Mouse (Mus musculus) cerebellum, adult 9-11 months (tissue): ENCODE data around the gene Pdap1.
A peak's percentile ranks its signal among the peaks of the same experiment; 100 is the strongest.
"Not testable (repeated sequence)": the region's sequence is repeated elsewhere in the genome, so short reads cannot be mapped to it uniquely, and the experiment has no call there.

ENCODE experiments used
- DNase-seq: peaks from one replicate; pipeline ENCODE4 v3.0.0; 2022

Gene Pdap1

DNA sequence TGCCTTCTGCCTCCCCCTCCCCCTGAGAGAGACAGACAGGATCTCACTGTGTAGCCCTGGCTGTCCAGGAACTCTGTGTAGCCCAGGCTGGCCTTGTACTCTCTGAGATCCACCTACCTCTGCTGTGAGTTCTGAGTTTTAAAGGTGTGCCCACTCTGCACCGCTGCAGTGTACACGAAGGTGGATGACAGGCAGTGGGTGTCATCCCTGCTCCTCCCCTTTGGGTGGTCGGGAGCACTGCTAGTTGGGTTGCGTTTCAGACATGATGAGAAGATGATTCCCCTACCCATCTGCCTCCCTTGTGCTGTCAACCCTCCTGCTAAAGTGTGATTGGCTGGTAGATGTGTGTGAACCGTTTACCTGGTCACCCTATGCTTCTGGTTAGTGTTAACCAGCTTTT lies 21.6 kb downstream of the Pdap1 start:
- no peak for DNase-seq

DNA sequence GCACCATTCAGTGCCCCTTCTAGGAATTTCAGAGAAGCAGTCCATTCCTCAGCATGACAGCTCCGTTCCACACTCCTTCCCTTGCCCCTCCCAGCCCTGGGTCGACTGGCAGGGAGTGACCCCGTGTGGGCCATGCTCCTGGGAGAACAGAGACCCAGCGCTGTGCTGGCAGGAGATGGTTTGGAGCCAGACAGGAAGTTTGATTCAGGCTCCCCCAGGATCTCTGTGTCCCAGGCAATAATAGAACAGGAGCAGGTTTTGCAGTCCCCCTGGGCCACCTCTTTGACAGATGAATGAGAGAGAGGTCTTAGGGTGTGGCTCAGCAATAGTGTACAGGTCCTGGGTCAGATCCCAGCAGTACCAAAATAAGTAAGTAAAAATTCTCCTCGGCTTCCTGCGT lies 22.0 kb downstream of the Pdap1 start:
- no peak for DNase-seq

GRCm38 (mm10) chr5:145116916-145117315 lies 23.1 kb downstream of the Pdap1 start:
- DNase-seq: no peak

GRCm38 (mm10) chr5:145116316-145116715 lies 23.7 kb downstream of the Pdap1 start:
- no peak for DNase-seq

DNA sequence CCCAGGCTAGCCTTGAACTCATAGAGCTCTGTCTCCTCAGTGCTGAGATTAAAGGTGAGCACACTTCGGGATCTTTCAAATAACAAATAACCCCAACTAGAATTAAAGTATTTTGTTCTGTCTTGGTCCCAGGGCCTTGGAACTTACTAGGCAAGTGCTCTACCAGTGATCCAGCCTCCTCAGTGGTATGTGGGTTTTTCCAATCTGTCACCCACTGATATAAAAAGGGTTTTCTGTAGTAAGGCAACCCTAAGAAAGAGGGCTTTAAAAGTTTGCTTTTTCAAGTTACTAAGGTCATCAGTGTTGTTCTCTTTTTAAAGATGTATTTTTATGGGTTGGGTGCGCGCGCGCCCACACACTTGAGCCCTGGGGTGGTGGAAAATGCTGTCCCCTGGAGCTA lies 24.3 kb downstream of the Pdap1 start:
- no peak for DNase-seq

DNA sequence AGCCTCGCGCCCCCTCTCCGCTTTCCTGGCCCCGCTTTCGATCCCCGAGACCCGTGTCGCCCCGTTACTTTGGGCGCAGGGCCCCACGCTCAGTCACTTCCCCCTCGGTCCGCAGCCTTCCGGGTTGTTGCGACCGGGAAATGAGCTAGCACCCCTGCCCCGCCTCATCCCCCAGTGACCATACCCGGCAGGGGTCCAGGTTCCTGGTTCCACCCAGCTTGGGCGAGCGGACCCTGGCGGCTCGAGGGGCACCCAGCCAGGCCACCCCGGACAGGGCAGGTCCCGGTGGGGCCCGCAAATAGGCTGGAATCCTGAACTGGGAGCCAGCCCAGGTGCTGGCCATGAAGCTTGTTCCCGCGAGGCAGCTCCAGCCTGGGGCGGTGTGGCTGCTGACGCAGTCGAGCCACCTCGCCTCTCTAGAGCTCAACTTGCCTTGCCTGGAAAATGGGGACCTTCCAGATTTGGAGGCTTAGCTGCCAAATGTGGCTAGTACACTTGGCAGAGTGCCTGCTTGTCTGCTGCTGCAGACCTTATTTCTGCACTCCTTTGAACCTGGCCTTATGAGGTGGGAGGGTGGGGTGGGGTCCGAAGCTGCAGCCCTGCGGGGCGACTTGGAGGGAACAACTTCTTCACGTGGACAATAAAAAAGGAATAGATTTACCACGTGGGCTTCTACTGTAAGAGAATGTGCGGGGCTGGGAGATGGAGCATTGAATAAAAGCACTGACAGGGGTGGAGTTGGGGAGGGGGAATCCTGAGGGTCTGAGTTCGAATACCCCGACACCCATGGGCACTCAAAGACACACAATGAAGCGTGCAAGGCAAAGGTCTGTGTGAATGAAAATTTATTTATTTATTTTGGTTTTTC lies 25.2 kb downstream of the Pdap1 start:
- DNase-seq: no peak

- DNase-seq: no peak
Measured at GRCm38 (mm10) chr5:145114071-145114605, 25.9 kb downstream of the Pdap1 start, which contains the start of gene Arpc1b. Arpc1b (plus strand) TSS chr5:145114215.

- no peak for DNase-seq
Measured at GRCm38 (mm10) chr5:145113416-145113815, 26.6 kb downstream of the Pdap1 start.

GRCm38 (mm10) chr5:145112566-145112965 lies 27.5 kb downstream of the Pdap1 start:
- no peak for DNase-seq

GRCm38 (mm10) chr5:145110401-145110800 lies 29.6 kb downstream of the Pdap1 start:
- DNase-seq: no peak

- no peak for DNase-seq
Measured at GRCm38 (mm10) chr5:145105694-145106275, 34.3 kb downstream of the Pdap1 start.

DNA sequence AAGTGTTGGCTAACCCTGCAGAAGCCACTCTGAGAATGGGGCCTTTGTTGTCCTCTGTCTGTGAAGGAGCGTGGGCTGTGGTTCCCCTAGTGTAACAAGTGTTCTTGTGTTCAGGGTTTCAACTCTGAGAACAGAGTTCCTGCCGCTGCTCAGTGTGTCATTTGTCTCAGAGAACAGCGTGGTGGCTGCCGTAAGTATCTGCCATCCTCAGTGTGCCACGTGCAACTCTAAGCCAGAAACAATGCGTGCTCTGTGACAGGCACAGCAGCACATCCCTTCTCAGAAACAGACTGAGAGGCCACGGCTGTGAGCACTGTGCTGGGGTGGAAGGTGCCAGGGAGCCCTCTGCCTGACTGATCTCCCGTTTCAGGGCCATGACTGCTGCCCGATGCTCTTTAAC lies 35.7 kb downstream of the Pdap1 start:
- DNase-seq: peak; percentile 15

- no peak for DNase-seq
Measured at GRCm38 (mm10) chr5:145102706-145103105, 37.3 kb downstream of the Pdap1 start.

DNA sequence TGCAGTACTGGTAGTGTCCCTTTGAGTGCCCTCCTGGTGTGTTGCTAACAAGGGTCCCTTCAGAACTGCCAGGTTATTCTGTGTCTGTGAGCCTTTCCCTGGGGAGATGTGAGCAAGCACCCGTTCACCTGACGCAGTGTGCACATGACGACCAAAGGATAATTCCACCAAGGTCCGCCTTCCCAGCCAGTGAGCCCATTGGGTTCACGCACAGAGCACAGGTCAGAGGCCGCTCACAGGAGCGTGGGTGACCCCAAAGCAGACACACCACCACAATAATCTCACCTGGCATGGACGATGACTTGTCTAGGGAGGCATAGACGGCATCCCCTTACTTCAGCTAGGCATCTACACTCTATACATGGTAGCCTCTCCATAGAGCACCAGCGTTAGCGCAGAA lies 38.6 kb downstream of the Pdap1 start:
- not testable (repeated sequence) for DNase-seq

- no peak for DNase-seq
Measured at GRCm38 (mm10) chr5:145100960-145101359, 39.1 kb downstream of the Pdap1 start.

DNA sequence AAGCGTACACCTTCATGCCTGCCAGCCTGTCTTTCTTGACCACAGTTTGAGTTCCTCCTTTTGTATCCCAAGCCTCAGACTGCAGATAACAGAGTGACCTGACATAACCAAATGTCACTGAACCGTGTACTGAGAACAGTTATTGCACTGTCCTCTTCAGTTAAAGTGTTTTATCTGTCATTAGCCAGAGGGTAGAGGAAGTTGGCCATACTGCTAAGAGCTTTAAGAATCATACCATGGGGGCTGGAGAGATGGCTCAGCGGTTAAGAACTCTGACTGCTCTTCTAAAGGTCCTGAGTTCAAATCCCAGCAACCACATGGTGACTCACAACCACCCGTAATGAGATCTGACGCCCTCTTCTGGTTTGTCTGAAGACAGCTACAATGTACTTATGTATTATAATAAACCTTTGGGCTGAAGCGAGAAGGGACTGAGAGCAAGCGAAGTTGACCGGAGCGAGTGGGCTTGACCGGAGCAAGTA lies 41.7 kb downstream of the Pdap1 start:
- no peak for DNase-seq

GRCm38 (mm10) chr5:145096195-145096594 lies 43.8 kb downstream of the Pdap1 start:
- no peak for DNase-seq

DNA sequence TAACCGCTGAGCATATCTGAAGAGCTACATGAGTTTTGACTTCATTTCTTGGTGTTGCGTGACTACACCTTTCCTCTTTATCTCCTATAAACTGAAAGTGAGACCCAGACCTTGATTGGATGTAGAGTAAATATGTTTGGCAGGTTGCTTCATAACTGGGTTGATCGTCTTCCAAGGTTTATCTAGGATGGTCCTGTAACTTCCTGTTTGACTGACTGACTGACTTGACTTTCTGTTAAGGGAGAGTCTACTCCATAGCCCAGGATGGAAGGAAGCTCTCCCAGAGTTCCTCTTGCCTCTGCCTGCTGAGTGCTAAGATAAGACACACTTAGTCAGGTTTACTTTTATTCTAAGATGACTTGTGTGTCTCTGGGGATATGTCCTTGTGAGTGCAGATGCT lies 50.2 kb downstream of the Pdap1 start:
- no peak for DNase-seq

GRCm38 (mm10) chr5:145088186-145088585 lies 51.9 kb downstream of the Pdap1 start:
- DNase-seq: no peak

DNA sequence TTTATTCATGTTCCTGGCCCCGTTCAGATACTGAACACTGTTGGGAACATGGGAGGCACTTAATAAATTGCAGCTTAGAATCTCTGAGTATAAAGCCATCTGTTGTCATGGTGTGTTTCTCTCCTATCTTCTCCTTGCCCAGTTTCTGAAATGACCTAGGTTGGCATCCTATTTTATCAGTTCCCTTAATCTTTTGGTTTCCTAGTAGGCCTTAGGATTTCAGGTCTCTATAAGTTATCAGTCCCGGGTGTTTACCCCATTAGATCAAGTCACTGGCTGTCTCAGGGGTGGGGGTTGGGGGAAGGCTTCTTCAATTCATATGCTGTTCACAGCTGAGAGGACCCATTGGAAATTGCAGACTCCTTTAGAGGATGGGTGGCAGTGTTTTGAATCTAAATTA lies 55.2 kb downstream of the Pdap1 start:
- DNase-seq: no peak

GRCm38 (mm10) chr5:145083632-145084451 lies 56.2 kb downstream of the Pdap1 start, which contains the start of the genes Arpc1a and Kpna7:
Arpc1a (plus strand) TSS chr5:145083830.
Kpna7 (minus strand) TSS chr5:145084030.
- DNase-seq: peak; percentile 96

- DNase-seq: not testable (repeated sequence)
Measured at GRCm38 (mm10) chr5:145083201-145083600, 56.8 kb downstream of the Pdap1 start.
